Mouse (Mus musculus) heart, embryonic 14.5 days (tissue): Measurements from ENCODE around the gene Padi3. TPM values are rescaled to one million over a fixed set of nuclear protein-coding genes. Genes with fewer than 3 reads are reported as not detected.
A peak's percentile ranks its signal among the peaks of the same experiment; 100 is the strongest.

Experiments used
- ATAC-seq: fragments of 200-750 bp; cut with Nextera tagmentation; 2 replicates; pipeline ENCODE4 v1.8.0; 2017; ENCODE audit warnings: low read depth, moderate TSS enrichment; ENCODE audit not compliant: insufficient number of reproducible peaks, insufficient read depth, low FRiP score
- H3K27ac ChIP-seq, 2 experiments: fragments of 200-500 bp in 1 of 2; fragments of 300-500 bp in 1 of 2; sonication (generic) in 1 of 2; replicated peaks in 1 of 2; 2 replicates each; pipeline ENCODE4 v1.5.1; 2012 to 2014; ENCODE audit warnings: low read depth in 2 of 2, low read length in 2 of 2, control low read depth in 1 of 2, mild to moderate bottlenecking in 1 of 2, mixed read lengths in 1 of 2; ENCODE audit not compliant: control insufficient read depth in 1 of 2, insufficient read depth in 1 of 2
- H3K27me3 ChIP-seq: fragments of 300-500 bp; sonication (generic); 2 replicates; pipeline ENCODE4 v1.6.1; 2014; ENCODE audit warnings: mild to moderate bottlenecking, low read length, control low read depth; ENCODE audit not compliant: control insufficient read depth, insufficient read depth
- H3K36me3 ChIP-seq: fragments of 300-500 bp; sonication (generic); 2 replicates; pipeline ENCODE4 v1.6.1; 2014; ENCODE audit warnings: mild to moderate bottlenecking, control low read depth, low read length, mixed read lengths; ENCODE audit not compliant: control insufficient read depth, insufficient read depth
- H3K4me1 ChIP-seq, 2 experiments: fragments of 200-500 bp in 1 of 2; fragments of 300-500 bp in 1 of 2; sonication (generic) in 1 of 2; 2 replicates each; pipeline ENCODE4 v1.6.1; 2012 to 2014; ENCODE audit warnings: low read length in 2 of 2, control low read depth in 1 of 2, mixed read lengths in 1 of 2; ENCODE audit not compliant: control insufficient read depth in 2 of 2, insufficient read depth in 2 of 2
- H3K4me2 ChIP-seq: fragments of 300-500 bp; sonication (generic); 2 replicates; pipeline ENCODE4 v1.6.1; 2014; ENCODE audit warnings: mild to moderate bottlenecking, low read length
- H3K4me3 ChIP-seq, 2 experiments: fragments of 200-500 bp in 1 of 2; fragments of 300-500 bp in 1 of 2; sonication (generic) in 1 of 2; 2 replicates each; pipeline ENCODE4 v1.5.1; 2012 to 2014; ENCODE audit warnings: low read length in 2 of 2, mild to moderate bottlenecking in 2 of 2, control low read depth in 1 of 2, low read depth in 1 of 2, moderate library complexity in 1 of 2; ENCODE audit not compliant: control insufficient read depth in 1 of 2, insufficient read depth in 1 of 2
- H3K9ac ChIP-seq: fragments of 300-500 bp; sonication (generic); 2 replicates; pipeline ENCODE4 v1.6.1; 2014; ENCODE audit warnings: mild to moderate bottlenecking, low read length
- H3K9me3 ChIP-seq: fragments of 300-500 bp; sonication (generic); 2 replicates; pipeline ENCODE4 v1.6.1; 2016; ENCODE audit warnings: low read length, control low read depth; ENCODE audit not compliant: control insufficient read depth
- WGBS: fragments of 180-500 bp; shearing (Covaris S2); extraction: QIAGEN DNeasy Blood & Tissue Kit; methylation state at CpG from one replicate; pipeline ENCODE4 v1.1.7; 2014; 5-methylcytosine and 5-hydroxymethylcytosine counted together
- polyA plus RNA-seq: library from polyadenylated mRNA; unstranded; fragments of >200 nt; fragmentation: Nextera tagmentation; extraction: Ambion mirVana; gene quantifications from 2 replicates; pipeline ENCODE4 v1.2.1, GENCODE M21; 2014

Gene Padi3
- polyA plus RNA-seq, 1 experiment from 2014 or later, result not detected

DNA sequence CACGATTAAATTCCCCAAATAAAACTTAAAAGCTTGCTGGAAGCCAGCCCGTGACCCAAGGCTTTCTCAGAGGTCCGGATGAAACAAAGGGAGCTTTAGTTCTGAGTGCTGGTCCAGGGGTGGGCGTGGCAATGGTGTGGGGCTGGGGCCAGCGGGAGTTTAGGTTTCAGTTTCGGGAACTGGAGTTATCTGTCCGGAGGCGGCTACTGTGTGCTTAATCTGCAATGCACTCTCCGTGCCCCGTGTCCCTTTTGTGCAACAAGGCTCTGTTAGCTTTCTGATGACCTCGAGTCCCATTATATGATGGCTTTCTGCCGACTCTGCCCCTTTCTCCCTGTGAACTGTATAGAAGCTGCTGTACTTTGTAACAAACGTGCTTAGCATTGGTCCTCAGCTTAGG lies 40.0 kb downstream of the Padi3 start:
- Histone ChIP-seq H3K27ac (peak overlapping the region; percentile 63 to 66), H3K36me3 (no peaks in the 10 kb centered on the region), H3K4me1 (peaks cover 0 to 2% of the 10 kb centered on the region in 2 experiments; a peak in 1 of 4 replicates), H3K4me2 (peak overlapping the region; percentile 69), H3K27me3 (no peaks in the 10 kb centered on the region), H3K9ac (peak overlapping the region; percentile 66), H3K9me3 (no peaks in the 10 kb centered on the region), H3K4me3 (peak overlapping the region; percentile 40 to 52)
- WGBS, result 7% methylated on average over 13 of the region's 13 CpGs
- no peak for ATAC-seq

DNA sequence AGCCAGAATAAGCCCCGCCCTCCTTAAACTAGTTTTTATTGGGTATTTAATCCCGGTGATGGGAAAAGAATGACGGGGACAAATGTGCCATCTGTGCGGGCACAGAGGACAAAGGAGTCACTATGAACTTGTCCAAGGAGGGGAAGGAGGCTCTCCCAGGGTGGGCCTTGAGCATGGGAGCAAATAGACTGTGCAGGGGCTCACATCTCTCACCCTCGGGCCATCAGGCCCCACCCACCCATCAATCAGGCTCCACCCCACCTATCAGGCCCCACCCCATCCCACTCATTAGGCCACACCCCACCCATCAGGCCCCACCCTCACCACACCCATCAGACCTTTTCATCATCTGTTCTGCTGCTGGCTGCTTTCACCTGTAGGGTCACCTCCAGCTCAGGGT lies 41.5 kb downstream of the Padi3 start:
- H3K27me3 ChIP-seq, result no peaks in the 10 kb centered on the region
- no peak overlapping the region for H3K9ac ChIP-seq
- H3K27ac ChIP-seq, result no peak overlapping the region
- H3K9me3 ChIP-seq, result no peaks in the 10 kb centered on the region
- H3K4me1 ChIP-seq, result peaks cover 0 to 2% of the 10 kb centered on the region in 2 experiments; a peak in 1 of 4 replicates
- no peaks in the 10 kb centered on the region for H3K36me3 ChIP-seq
- ATAC-seq, result no peak
- 76% methylated on average over 5 of the region's 5 CpGs for WGBS
- no peak overlapping the region for H3K4me3 ChIP-seq
- no peak overlapping the region for H3K4me2 ChIP-seq

DNA sequence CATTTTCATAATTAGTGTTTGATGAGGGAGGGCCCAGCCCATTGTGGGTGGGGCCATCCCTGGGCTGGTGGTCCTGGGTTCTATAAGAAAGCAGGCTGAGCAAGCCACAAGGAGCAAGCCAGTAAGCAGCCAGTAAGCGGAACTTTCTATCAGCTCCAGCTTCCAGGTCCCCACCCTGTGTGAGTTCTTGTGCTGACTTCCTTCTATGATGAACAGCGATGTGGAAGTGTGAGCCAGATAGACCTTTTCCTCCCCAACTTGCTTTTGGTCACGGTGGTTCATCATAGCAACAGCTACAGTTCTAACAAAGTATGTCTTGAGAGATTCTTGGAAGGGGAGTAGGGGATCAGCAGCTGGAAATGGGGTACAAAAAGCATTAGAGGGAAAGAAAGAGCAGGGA lies 44.5 kb downstream of the Padi3 start:
- 65% methylated on average over 3 of the region's 3 CpGs for WGBS
- Histone ChIP-seq H3K36me3 (no peaks in the 10 kb centered on the region), H3K4me1 (peaks cover 0 to 2% of the 10 kb centered on the region in 2 experiments; a peak in 1 of 4 replicates)

DNA sequence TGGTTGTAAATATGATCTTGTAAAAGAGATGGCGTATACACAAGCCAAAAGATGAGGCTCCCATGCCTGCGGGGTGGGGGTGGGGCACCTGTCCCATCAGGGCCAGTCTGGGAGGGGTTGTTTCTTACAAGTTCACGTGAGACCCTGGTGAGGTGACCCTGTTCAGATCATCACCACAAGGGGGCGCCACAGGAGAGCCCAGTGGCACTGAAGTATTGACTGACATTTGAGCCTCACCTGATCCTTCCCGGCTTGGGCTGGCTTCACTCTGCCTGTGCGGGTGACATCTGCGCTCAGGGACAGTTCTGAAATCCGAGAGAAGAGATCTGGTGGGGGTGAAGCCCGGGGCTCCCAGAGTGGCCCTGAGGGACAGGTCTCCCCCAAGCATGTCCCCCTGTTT lies 47.3 kb downstream of the Padi3 start:
- Histone ChIP-seq H3K4me1 (peaks cover 0 to 1% of the 10 kb centered on the region in 2 experiments; a peak in 1 of 4 replicates), H3K9me3 (no peaks in the 10 kb centered on the region), H3K27ac (no peak overlapping the region), H3K4me2 (no peak overlapping the region), H3K4me3 (no peak overlapping the region), H3K36me3 (no peaks in the 10 kb centered on the region), H3K9ac (no peak overlapping the region), H3K27me3 (no peaks in the 10 kb centered on the region)
- no peak for ATAC-seq
- 16% methylated on average over 9 of the region's 9 CpGs for WGBS

More for the DNA sequence above, 44.5 kb downstream of the Padi3 start:
- Histone ChIP-seq H3K9ac (no peak overlapping the region), H3K4me2 (no peak overlapping the region), H3K27ac (no peak overlapping the region), H3K9me3 (no peaks in the 10 kb centered on the region), H3K4me3 (no peak overlapping the region), H3K27me3 (no peaks in the 10 kb centered on the region)
- ATAC-seq, result no peak

DNA sequence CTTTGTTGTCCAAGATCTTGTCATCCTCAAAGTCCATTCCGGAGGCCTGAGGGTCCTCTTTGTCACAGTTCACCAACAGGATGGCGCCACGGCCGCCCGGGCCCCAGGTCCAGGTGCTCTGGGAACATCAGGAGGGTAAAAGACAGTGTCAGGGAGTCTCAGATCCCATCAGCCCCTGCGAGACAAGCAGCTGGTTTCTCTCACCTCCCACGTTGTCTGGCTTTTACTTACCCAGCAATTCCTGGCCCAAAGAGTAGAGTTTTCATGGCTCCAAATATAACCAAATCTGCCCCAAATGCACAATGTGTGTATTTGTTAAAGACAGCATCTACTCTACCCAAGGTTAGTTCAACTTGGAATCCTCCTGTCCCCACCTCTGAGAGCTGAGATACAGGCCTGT lies 48.8 kb downstream of the Padi3 start:
- Histone ChIP-seq H3K4me1 (peaks cover 0 to 5% of the 10 kb centered on the region in 2 experiments; a peak in 1 of 4 replicates), H3K4me3 (no peak overlapping the region), H3K9me3 (no peaks in the 10 kb centered on the region), H3K9ac (no peak overlapping the region), H3K4me2 (no peak overlapping the region), H3K27me3 (no peaks in the 10 kb centered on the region), H3K36me3 (no peaks in the 10 kb centered on the region), H3K27ac (no peak overlapping the region)
- whole genome bisulfite sequencing, result 81% methylated on average over 7 of the region's 7 CpGs
- ATAC-seq, result no peak

DNA sequence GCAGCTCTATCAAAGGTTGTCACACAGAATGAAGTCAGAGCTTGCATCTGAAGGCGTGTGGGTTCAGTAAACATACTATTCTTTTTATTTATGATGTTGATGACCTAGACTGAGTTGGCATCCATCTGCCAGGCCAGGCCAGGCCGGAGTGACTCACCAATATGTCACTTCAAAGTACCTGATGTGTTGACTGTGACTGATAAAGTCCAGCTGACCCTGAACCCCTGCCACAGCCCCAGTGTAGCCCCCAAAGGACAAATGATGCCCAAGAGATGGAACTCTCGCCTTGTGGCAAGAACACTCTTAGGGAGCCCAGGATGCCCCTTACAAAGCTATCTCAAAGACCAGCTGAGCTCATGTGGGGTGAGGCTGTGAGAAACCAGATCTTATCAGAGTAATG lies 54.6 kb downstream of the Padi3 start:
- Histone ChIP-seq H3K27ac (no peak overlapping the region), H3K4me2 (no peak overlapping the region), H3K27me3 (no peaks in the 10 kb centered on the region), H3K4me1 (peaks cover 11 to 15% of the 10 kb centered on the region in 2 experiments), H3K9ac (no peak overlapping the region), H3K9me3 (no peaks in the 10 kb centered on the region), H3K36me3 (no peaks in the 10 kb centered on the region), H3K4me3 (no peak overlapping the region)
- no peak for ATAC-seq
- WGBS, result 66% methylated on average over 3 of the region's 3 CpGs

DNA sequence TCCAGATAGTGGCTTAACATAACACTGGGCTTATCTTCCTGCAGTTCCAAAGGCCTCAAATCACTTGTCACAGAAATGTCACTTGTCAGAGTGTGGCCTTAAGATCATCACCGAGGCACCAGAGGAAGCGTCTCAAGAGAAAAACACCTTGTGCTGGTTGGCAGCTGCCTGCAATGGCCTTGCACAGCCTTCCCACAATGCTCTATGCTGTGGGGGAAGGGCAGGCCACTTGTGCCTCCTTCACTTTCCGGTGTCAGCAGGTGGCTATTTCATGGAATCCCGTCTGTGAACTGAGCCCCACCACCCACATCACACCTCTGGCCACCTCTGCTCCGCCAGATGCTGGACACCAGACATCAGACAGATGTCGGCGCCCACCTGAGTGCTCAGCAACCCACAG lies 57.1 kb downstream of the Padi3 start:
- Histone ChIP-seq H3K36me3 (no peaks in the 10 kb centered on the region), H3K4me3 (no peak overlapping the region), H3K4me1 (peaks cover 20 to 22% of the 10 kb centered on the region in 2 experiments), H3K9me3 (no peaks in the 10 kb centered on the region), H3K9ac (no peak overlapping the region), H3K27me3 (no peaks in the 10 kb centered on the region), H3K27ac (peak overlapping the region; percentile 28 to 47; a peak in 2 of 4 replicates), H3K4me2 (no peak overlapping the region)
- no peak for ATAC-seq
- 34% methylated on average over 7 of the region's 7 CpGs for WGBS

DNA sequence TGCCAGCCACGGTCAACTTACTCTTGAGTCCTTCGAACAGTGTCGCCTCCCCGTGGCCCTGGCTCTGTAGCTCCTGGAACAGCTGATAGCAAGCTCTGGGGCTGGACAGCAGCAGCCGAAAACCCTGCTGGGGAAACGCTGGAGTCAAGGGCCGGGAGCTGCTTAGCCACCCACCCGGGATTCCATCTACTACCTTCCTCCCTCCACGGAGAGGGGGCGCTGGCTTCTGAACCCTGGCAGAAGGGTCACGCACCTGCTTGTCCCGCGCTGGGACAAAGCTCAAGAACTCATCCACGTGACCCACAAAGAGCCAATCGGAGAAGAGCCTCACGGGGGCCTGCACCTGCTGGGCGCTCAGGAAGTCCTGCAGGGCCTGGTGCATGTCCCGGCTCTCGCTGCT lies 60.1 kb downstream of the Padi3 start:
- H3K9ac ChIP-seq, result peak overlapping the region; percentile 6; the same call in 1 of the 2 replicates
- 11% methylated on average over 19 of the region's 19 CpGs for WGBS
- no peak for ATAC-seq
- no peaks in the 10 kb centered on the region for H3K27me3 ChIP-seq
- H3K9me3 ChIP-seq, result no peaks in the 10 kb centered on the region
- H3K27ac ChIP-seq, result no peak overlapping the region
- peaks cover 23 to 35% of the 10 kb centered on the region in 2 experiments for H3K4me1 ChIP-seq
- peak overlapping the region; percentile 51 for H3K4me2 ChIP-seq
- peak overlapping the region in 1 of 2 experiments; percentile 19; a peak in 1 of 4 replicates for H3K4me3 ChIP-seq
- H3K36me3 ChIP-seq, result no peaks in the 10 kb centered on the region
